Mouse (Mus musculus): ENCODE data around the gene Kif1b. TPM values are rescaled to one million over a fixed set of nuclear protein-coding genes. Genes with fewer than 3 reads are reported as not detected.

Gene Kif1b
- total and polyA plus RNA-seq, 3 experiments: 10.0 to 27.6 (median 17.0) TPM

DNA sequence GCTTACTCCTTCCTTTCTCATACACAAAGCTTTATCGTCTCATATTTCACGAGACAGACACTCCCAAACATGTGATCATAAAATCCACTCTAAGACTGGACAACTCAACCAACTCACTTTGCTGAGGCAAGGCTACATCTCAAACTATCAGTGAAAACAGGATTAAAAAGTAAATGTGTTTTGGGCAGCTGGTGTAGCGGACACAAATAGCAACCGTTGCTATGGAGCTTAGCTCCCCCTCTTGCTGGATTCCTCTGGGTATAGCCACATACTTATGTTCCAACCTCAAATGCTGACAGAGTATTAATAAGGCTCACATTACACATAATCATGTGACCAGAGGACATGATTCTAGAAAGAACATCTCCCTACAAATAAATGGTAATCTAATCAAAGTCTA is 29.9 kb downstream of the Kif1b start:
- no peak overlapping the region for H3K9ac ChIP-seq (ENCODE audit: insufficient read depth, low read depth)
- H3K36me3 ChIP-seq (replicated peaks in 1 of 2; ENCODE audit: control insufficient read depth in 1 of 2, insufficient read depth in 1 of 2, low read length in 1 of 2): peaks cover 9 to 20% of the 10 kb centered on the region in 2 experiments
- peaks cover 19% of the 10 kb centered on the region for H3K79me2 ChIP-seq (replicated peaks; ENCODE audit: control insufficient read depth, extremely low read depth, insufficient read depth, poor library complexity, severe bottlenecking)
- in situ Hi-C loops (cut with MboI; ENCODE audit: low pct_ligation_motif_present, low pct_unique_long_range_greater_than_20kb, low sequenced_read_pairs) (no loop called here), dilution Hi-C loops (cut with MboI; ENCODE audit: extremely low pct_ligation_motif_present, extremely low pct_unique_long_range_greater_than_20kb, low sequenced_read_pairs) (no loop called here)
- no peak overlapping the region for H3K4me3 ChIP-seq (replicated peaks in 1 of 3; ENCODE audit: low read depth in 2 of 3, low read length in 2 of 3, poor library complexity in 1 of 3)
- TF ChIP-seq MEF2A (IDR thresholded peaks at IDR 0.05; ENCODE audit: borderline replicate concordance, low read depth, low read length): no peak
- no peak for TF ChIP-seq TBP (conservative IDR thresholded peaks at IDR 0.05; ENCODE audit: low read depth, low read length)
- no peak for TF ChIP-seq MAFK (IDR thresholded peaks at IDR 0.05; ENCODE audit: insufficient replicate concordance, low read length)
- no peak for TF ChIP-seq NELFE (IDR thresholded peaks at IDR 0.05; ENCODE audit: low read depth, low read length)
- TF ChIP-seq BHLHE40 (IDR thresholded peaks at IDR 0.05; ENCODE audit: low read depth, low read length): no peak
- no peak for TF ChIP-seq NRF1 (IDR thresholded peaks at IDR 0.05; ENCODE audit: low read depth, low read length)
- no peak for TF ChIP-seq MYC (IDR thresholded peaks at IDR 0.05; ENCODE audit: low read depth, low read length)
- no peak for TF ChIP-seq PAX5 (IDR thresholded peaks at IDR 0.05; ENCODE audit: low read length)
- no peak for TF ChIP-seq MAZ (IDR thresholded peaks at IDR 0.05; ENCODE audit: low read depth, low read length)
- no peak for TF ChIP-seq ZMIZ1 (IDR thresholded peaks at IDR 0.05; ENCODE audit: low read depth, low read length)
- TF ChIP-seq ZC3H11A (IDR thresholded peaks at IDR 0.05; ENCODE audit: low read depth, low read length): no peak
- TF ChIP-seq USF2 (conservative IDR thresholded peaks at IDR 0.05; ENCODE audit: low read depth, low read length): no peak
- no peak overlapping the region for H3K4me2 ChIP-seq (ENCODE audit: insufficient read depth, low read depth, poor library complexity, severe bottlenecking)
- no peak for DNase-seq (ENCODE audit: extremely low read depth)
- no peaks in the 10 kb centered on the region for H3K4me1 ChIP-seq (ENCODE audit: control insufficient read depth in 1 of 2, insufficient read depth in 2 of 2)
- H3K27me3 ChIP-seq (replicated peaks): no peaks in the 10 kb centered on the region
- peaks cover 2% of the 10 kb centered on the region for H3K9me3 ChIP-seq (replicated peaks; ENCODE audit: low read length)
- no peak overlapping the region for H3K27ac ChIP-seq (ENCODE audit: insufficient read depth, low read depth)

DNA sequence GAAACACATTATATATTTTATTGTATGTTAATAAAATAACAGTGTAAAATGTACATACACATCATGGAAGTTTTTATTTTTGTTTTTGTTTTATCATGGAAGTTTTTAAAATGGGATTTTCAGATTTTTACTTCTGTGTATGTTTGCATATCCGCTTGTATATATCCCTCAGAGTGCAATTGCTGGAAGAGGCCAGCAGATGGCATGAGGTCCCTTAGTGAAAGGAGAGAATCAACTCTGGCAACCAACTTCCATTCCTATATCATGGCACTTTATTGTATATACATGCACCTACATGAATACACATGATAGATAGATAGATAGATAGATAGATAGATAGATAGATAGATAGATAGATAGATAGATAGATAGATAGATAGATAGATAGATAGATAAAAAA is 34.4 kb downstream of the Kif1b start:
- in situ Hi-C loops (cut with MboI; ENCODE audit: low pct_ligation_motif_present, low pct_unique_long_range_greater_than_20kb, low sequenced_read_pairs) (no loop called here), dilution Hi-C loops (cut with MboI; ENCODE audit: extremely low pct_ligation_motif_present, extremely low pct_unique_long_range_greater_than_20kb, low sequenced_read_pairs) (no loop called here)
- no peak overlapping the region for H3K4me2 ChIP-seq (ENCODE audit: insufficient read depth, low read depth, poor library complexity, severe bottlenecking)
- no peaks in the 10 kb centered on the region for H3K4me1 ChIP-seq (ENCODE audit: control insufficient read depth in 1 of 2, insufficient read depth in 2 of 2)
- H3K27me3 ChIP-seq (replicated peaks): no peaks in the 10 kb centered on the region
- H3K79me2 ChIP-seq (replicated peaks; ENCODE audit: control insufficient read depth, extremely low read depth, insufficient read depth, poor library complexity, severe bottlenecking): peaks cover 4% of the 10 kb centered on the region; the same call in 1 of the 2 replicates
- H3K9ac ChIP-seq (ENCODE audit: insufficient read depth, low read depth): no peak overlapping the region
- H3K27ac ChIP-seq (ENCODE audit: insufficient read depth, low read depth): no peak overlapping the region
- H3K4me3 ChIP-seq (replicated peaks in 1 of 3; ENCODE audit: low read depth in 2 of 3, low read length in 2 of 3, poor library complexity in 1 of 3): no peak overlapping the region
- H3K36me3 ChIP-seq (replicated peaks in 1 of 2; ENCODE audit: control insufficient read depth in 1 of 2, insufficient read depth in 1 of 2, low read length in 1 of 2): peaks cover 33 to 50% of the 10 kb centered on the region in 2 experiments
- no peak for DNase-seq (ENCODE audit: extremely low read depth)
- peak; percentile 53; the same call in 1 of the 2 replicates for TF ChIP-seq SMC3 (IDR thresholded peaks at IDR 0.05; ENCODE audit: low read depth, low read length)
- TF ChIP-seq RAD21 (IDR thresholded peaks at IDR 0.05; ENCODE audit: low read depth, low read length): peak; percentile 54
- TF ChIP-seq UBTF (IDR thresholded peaks at IDR 0.05; ENCODE audit: low read depth, low read length): no peak
- no peak for TF ChIP-seq MYC (IDR thresholded peaks at IDR 0.05; ENCODE audit: low read depth, low read length)
- no peak for TF ChIP-seq TBP (conservative IDR thresholded peaks at IDR 0.05; ENCODE audit: low read depth, low read length)
- TF ChIP-seq CTCF (conservative IDR thresholded peaks at IDR 0.05 in 1 of 2, IDR thresholded peaks at IDR 0.05 in 1 of 2; ENCODE audit: low read depth in 2 of 2, low read length in 2 of 2): peak in 1 of 2 experiments; percentile 64; a peak in 2 of 4 replicates
- TF ChIP-seq USF1 (IDR thresholded peaks at IDR 0.05; ENCODE audit: low read depth, low read length): no peak
- no peak for TF ChIP-seq IRF4 (IDR thresholded peaks at IDR 0.05; ENCODE audit: low read depth, low read length)
- peaks cover 4% of the 10 kb centered on the region for H3K9me3 ChIP-seq (replicated peaks; ENCODE audit: low read length)
